Mouse (Mus musculus) liver, adult 2 months (tissue): Measurements from ENCODE around the gene Zfp457.

Source experiments
- CTCF ChIP-seq: fragments of 200-500 bp; IDR thresholded peaks from 2 replicates; pipeline ENCODE4 v1.5.1; 2011; ENCODE audit warnings: low read depth, low read length, control low read depth
- POLR2A ChIP-seq: fragments of 200-500 bp; IDR thresholded peaks from 2 replicates; pipeline ENCODE4 v1.6.1; 2011; ENCODE audit warnings: low read length, control low read depth; ENCODE audit not compliant: insufficient read depth; ENCODE audit errors: extremely low read depth

DNA sequence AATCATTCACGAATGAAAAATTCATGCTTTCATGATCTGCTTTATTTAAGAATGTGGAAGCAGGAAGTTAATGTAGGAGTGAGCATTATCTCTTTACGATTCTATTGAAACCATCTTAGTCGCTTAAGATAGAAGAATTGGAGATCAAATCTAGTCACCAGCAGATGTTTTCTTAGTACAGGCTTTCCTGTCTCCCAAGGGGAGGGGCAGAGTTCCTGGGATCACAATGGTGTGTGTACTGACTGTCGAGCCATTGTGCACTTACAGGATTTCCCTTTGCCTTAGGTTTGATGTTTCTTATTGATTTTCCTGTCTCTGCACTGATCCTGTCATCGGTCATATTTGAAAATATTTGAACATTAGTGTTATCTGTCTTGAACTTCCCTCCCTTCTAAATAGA lies 433 bp upstream of the Zfp457 start:
- TF ChIP-seq POLR2A (no peak), CTCF (no peak)
